Mouse (Mus musculus): ENCODE data around the gene Hmgcr.

DNA sequence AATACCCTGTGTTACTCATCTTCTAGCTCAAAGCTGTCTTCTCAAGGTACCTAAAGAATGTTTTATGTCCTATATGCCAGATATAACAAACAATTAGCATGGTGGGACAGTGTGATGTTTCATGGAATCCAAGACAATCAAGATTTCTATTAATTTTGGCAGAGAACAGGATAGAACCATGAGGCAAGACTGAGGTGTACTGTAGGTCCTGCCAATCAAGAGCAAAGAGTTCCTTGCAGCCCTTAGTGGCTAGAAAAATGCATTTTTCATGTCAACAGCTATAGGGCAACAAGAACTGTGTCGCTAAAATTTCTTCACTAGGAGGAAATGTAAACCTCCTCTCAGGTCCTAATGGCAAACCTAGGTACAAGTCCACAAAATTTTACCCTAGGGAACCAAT is 47.1 kb upstream of the Hmgcr start:
- no peak for TF ChIP-seq CTCF (IDR thresholded peaks at IDR 0.05; ENCODE audit: low read depth)
- no peak for TF ChIP-seq EP300 (IDR thresholded peaks at IDR 0.05; ENCODE audit: low read depth)
